Mouse (Mus musculus): ENCODE results near the gene Morc1.

The Morc1 gene

DNA sequence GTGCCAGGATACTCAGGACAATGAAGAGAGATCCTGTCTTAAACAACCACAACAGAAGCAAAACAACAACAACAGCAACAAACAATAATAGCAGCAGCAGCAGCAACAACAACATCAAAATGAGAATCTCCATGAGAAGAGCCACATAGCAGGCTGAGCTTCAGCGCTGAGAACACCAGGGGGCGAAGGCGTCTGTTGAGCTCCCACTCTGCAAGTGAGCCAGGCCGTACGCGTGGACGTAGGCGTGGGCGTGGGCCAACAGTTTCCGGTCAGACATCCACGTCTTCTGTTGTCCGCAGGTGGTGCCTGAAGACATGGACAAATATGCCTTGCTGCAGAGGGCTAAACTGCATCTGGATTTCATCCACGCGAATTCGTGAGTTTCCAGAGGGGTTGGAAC lies at the start of gene Morc1:
Morc1 (plus strand) TSS at position 211 of the 400 bp plus-strand sequence.
- DNase-seq = no peak

DNA sequence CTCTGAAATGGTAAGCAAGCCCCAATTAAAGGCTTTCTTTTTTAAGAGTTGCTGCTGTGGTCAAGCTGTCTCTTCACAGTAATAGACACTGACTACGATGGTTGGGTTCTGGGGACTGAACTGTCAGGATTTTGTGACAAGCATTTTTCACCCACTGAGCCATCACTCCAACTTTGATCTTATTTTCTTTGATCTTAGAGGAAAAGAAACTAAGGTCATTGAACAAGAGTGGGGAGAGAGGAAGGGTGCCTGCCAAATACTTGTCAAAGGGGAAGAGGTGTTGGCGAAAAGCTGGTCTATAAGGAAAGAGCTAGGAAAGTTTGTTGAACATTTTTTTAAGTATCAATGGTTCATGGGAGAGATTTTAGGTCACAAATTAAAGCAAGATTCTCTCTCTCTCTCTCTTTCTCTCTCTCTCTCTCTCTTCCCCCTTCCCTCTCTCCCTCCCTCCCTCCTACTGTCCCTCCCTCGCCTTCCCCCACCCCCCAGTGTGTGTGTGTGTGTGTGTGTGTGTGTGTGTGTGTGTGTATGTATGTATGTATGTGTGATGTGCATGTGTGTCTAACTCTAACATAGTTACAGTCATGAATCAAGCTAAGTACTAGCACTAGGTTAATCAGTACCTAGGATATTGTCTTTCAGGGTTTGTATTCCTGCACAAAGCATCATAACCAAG lies 47.3 kb upstream of the Morc1 start:
- no peak for DNase-seq

DNA sequence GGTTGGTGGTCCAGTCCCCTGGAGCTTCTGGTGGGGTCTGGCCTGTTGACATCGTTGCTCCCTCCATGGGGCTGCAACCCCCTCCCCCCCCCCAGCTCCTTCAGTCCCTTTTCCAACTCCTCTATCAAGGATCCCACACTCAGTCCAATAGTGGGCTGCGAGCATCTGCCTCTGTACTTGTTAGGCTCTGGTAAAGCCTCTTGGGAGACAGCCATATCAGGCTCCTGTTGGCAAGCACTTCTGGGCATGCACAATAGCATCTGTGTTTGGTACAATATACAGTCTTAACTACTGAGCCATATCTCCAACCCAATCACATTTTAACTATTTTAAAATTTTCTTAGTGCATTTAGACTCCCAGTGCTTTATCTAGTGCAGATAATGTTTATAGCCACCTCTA lies 44.1 kb upstream of the Morc1 start:
- no peak for DNase-seq

DNA sequence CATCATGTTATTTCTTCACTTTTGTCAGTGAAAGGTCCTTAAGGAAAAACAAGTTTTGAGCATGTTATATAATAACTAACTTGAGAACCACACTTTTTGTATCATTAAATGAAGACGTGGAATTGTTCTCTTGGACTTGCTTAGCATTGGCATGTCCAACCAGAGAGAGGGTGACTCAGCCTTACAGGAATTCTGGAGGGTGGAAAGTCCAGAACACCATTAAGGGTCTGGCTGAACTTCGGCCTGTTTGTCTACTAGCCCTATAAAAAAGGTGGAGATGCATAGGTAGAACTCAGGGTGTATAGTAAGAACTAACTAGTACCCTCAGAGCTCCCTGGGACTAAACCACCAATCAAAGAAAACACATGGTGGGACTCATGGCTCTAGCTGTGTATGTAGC lies 35.8 kb upstream of the Morc1 start:
- no peak for DNase-seq

DNA sequence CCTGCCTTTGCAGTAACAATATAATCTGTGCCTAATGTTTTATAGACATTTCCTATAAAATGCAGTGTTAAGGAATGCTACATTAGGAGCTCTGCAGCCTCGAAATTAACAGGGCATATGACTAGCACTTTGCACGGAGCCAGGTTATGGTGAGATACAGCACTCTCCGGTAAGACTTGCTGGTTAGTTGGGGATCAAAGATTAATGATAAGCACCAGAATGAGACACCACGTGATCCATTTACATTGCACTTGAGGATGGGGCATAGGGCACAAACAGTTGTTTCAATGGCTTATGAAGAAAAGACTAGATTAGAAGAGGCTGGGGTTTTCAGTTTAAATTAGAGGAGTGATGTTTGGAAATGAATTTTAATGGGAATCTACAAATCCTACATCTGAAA lies 28.1 kb upstream of the Morc1 start:
- no peak for DNase-seq

DNA sequence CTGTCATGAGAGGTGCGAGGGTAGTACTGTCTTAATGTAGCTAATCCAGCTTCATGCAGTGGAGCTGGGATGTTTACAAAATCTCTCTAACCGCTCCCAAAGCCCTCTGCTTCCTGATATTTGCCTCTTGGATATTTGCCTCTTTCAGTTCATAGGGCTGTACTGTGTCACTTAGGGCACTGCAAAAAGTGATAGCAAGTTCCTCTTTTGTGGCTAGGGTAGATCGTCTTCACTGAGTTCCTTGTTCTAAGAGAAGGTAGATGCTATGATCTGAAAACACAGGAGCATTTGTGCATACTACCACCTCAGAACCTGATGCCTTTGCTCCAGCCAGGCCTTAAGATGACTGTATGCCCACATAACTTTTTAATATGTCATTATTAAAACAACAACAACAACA lies 27.6 kb upstream of the Morc1 start:
- DNase-seq = no peak

DNA sequence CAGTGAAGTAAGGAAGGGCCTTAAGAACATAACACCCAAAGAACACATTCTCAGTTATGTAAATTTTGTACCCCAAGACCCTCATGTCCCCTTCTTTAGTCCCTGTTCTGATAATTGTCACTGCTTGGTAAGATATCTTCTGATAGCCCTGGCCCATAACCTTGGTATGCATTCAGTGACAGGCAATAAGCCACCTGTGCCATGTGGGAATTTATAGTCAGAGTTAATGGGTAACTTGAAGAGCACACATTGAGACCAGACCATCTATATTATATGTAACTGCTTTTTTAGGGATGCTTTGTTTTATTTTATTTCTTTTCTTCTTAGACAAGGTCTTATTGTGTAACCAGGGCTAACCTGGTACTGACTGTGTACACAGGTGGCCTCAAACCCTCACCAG lies 27.0 kb upstream of the Morc1 start:
- no peak for DNase-seq

DNA sequence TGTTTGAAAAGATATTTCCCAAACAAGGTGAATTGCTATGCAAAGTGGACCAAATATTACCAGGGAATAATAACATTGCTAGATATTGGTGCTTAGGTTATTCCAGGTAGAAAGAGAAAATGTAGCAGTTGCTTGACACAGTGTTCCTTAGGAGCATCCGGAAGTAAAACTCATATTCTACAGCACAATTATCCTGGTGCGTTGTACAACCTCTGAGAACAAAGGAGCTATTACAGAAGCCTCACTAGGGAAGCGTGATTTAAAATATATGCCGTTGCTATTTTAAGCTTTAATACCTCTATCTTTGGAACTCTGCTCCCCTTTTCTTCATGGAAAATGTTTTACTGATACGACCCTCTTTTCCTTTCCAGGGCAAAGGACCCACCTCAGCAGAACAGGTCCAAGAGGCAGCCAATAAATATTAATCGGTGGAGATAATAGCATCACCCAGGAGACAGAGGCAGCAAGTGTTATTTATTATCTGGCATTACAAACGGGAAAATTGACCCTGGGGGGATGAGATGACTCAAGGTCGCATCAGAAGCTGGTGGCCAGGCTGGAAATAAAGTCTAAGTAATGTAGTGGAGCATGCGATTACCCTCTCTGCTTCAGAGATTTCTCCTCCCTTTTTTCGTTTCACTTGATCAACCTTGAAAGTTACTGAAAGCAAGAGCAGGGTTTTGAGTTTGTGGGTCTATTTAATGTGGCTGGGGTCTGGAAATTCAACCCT lies 25.2 kb upstream of the Morc1 start:
- no peak for DNase-seq

DNA sequence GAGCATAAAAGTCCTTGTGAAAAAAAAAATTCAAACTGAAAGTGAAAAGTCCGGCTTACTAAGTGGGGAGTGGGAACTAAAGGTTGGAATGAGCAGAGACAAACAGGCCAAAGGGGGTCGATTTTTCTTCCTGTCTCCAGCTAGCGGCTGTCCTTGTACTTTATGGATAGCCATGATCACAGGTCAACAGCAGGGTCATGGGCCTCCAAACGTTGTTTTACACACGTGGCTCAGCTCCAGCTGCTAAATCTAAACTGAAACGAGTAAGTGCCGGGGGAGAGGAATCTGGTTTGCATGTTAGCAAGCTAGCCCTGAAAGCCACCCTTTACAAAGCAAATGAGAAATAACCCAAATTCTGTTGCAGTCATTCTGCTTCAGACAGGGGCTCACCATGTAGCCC lies 21.5 kb upstream of the Morc1 start:
- DNase-seq = no peak

DNA sequence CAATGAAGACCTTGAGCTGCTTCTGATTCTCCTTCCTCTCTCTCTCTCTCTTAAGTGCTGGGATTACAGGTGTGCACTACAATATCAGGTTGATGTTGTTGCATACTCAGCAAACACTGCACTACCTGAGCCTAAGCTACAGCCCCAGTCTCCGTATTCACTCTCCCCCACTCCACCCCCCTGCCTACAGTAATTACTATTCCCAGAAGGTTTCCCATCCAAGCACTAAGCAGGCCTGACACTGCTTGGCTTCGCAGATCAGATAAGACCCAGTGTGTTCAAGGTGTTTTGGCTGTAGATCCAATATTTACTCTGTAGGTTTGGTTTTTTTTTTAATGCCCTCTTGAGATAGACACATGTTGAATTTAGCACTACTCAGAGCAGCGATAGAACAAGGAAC lies 20.9 kb upstream of the Morc1 start:
- no peak for DNase-seq

DNA sequence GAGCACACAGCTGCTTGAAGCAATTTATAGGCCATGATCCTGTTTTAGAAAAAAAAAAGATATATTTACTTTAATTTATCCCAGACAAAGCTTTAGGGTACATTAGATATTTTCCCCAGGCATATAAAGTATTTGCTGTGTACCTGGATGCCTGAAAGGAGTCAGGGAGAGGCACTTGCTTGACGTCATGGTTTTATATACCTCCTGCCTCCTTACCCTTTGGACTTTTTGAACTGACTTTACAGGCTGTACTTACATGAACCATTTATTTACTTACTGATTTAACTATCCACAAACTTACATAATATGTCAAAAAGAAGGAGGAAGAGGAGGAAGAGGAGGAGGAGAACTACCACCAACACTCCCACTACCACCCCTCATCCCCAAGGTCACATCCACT lies 18.8 kb upstream of the Morc1 start, which contains the start of gene Gm5485:
Gm5485 (minus strand) TSS at position 171 of the 400 bp plus-strand sequence.
- no peak for DNase-seq

DNA sequence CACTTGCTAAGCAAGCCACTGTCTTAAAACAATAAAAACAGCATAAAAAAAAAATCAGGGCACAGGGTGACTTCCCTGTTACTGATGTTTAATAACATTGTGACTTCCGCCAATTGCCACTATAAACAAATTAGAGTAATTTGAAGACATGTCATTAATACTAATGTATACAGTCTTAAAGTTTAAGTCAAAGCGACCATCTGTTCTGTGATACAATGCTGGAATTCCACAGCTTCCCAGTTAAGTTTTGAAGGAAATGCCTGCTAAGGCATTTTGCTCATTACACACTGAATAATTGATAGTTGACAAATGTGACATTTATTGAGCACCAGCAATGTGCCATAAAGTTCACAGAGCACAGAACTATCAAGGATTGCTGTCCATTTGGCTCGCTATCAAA lies 12.5 kb upstream of the Morc1 start:
- no peak for DNase-seq

DNA sequence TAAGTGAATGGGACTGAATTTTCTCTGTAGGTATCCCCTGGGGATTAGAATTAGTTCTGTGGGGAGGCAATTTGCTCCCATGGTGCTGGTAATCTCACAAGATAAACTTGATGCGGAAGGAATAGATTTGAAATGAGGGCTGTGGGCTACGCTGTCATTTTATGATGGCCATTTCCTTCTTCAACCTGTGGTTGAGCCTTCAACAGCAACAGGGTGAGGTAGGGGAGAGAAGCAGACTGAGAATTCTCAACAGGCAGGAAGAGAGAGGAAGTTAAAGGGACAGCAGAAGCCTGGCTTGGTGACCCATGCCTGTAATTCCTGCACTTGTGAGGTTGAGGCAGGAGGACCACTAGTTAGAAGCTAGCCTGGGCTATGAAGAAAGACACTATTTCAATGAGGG lies 12.0 kb upstream of the Morc1 start:
- DNase-seq = no peak

DNA sequence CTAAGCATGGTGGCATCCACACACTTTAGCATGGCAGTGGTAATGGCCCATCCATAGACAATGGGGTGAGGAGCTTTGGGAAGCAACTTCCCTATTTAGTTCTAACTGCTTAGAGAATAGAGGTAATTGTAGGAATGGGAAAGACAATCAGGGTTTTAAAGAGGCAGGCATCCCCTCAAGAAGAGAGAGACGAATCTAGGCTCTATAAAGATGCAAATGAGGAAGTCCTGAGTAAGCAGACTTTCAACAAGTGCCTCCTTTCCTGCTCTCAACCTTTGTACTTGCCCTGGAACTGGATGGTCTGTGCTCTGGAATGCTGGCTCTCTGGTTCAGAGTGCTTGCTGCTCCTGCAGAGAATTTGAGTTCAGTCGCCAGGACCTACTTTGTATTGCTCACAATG lies 8.5 kb upstream of the Morc1 start:
- no peak for DNase-seq

DNA sequence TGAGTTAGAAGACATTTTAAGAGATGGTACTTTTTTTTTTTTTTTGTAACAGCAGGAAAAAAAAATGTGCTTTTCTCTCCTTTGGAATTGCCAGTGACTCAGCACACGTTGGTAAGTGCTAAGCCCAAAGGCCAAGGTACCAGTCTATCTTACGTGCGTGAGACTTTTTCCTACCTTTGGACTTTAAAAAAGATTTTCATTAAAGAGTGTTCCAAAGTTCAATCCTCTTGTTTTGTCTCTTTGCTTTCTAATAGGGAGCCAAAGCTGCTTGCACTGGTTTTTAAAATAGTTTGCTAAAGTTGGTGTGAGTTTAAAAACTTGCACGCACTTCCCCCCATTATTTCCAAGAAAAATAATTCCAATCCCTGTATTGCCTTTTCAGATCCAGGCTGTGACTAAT lies 7.0 kb upstream of the Morc1 start:
- DNase-seq = no peak

DNA sequence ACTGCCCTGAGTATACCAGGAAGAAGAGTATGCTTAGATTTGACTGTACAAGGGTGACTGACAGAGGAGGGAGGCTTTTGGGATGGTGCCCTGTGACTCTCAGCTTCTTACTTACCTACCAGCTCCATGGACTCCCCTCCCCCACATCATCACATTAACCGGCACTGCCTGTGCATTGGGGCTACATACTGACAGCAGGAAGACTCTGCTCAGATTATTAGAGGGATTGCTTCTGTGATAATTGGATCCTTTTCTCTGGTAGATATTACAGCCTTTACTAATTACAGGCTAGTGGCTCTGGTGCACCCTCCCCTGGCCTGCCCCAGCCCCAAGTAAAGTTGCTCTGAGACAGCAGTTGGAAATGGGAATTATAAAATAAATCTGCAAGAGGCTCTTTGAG lies 1.6 kb upstream of the Morc1 start:
- no peak for DNase-seq

DNA sequence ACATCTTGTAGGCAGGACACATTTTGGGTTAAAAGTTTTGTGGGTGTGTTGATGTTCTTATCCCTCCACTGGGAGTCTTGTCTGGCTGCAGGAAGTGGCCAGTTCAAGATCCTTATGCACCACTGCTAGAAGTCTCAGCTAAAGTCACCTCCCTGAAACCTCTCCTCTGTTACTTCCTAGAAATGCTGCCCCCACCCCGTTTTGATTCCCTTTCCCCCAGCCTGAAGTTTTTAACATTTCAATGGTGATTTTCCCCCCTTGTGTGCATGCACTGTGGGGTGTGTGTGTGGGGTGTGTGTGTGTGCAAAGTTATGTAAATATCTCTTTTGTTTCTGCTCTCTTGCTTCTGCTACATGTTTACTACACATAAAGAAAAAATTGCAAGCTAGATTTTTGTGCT lies 4.4 kb downstream of the Morc1 start:
- DNase-seq = no peak

DNA sequence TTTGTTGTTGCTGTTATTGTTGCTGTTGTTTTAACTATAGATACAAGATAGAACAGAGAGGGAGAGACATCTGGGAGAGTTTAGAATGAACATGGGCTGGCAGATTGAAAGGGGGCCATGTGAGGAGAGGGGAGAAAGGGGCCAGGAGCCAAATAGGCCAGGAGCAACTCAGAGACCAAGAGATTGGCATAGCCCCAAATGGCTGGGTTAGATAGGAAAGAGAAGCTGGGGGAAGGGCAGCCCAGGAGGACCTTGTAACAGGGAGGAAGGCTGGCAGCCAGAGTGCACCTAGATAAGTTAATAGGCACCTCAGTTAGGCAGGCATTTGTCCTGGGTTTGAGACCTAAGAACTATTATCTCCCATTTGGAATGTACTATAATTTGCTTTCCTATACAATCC lies 6.4 kb downstream of the Morc1 start:
- no peak for DNase-seq

DNA sequence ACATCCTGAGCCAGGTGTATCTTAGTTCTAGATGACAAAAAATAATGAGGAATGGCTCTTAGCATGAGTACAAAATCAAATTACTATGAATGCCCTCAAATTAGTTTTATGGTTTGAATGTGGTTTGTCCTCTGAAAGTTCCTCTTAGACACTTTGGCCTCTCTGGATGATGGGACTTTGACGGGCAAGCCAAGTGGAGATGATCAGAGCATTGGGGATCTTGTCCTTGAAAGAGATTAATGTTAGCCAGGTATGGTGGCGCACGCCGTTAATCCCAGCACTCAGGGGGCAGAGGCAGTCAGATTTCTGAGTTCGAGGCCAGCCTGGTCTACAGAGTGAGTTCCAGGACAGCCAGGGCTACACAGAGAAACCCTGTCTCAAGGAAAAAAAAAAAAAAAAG lies 13.6 kb downstream of the Morc1 start:
- no peak for DNase-seq

DNA sequence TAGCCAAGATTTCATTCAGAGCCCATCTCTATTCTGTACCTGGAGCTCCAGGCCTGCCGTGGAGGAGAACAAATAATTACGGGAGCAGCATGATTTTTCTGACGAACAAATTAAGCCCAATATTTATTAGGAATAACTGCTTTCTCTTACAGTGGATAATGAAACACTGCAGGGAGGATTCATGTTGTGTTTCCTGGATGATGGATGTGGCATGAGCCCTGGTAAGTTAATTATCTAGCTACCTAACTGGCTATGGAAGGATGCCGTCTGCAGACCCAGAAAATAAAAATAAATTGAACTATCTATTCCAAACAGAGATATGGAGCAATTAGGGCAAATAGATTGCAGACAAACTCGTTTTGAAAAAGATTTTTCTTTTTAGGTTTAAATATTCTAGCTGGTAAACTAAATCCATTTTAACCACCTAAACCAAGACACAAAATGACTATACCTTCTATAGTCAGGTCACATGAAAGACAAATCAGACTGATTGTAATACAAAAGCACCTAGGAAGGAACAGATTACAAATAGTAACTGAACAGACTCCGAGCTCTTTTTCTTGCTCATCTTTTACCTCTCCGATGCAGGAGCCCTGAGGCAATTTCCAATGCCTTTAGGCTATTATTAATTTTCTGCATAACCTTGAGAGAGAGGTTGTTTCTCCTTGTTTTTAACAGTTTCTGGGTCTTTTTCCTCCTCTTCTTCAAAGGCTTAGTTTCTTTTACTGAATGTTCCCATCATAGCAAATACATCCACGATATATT lies 15.3 kb downstream of the Morc1 start:
- no peak for DNase-seq

DNA sequence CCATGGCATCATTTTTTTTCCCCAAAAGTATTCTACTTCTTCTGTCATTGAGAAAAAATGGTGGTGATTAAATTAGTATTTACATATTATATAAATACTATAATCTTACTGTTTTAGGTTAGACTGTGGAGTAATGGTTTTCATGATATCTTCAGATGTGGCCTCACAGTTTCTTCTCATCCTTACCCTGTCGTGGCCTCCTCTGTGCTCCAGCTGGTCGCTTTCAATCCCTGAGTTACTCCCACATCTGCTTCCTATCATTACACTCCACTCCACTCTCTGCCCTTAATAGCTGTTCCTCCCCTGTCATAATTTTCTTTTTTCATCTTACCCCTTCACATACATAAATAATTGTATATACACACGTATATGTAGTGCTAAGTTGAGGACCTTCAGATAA lies 22.2 kb downstream of the Morc1 start:
- DNase-seq = no peak

DNA sequence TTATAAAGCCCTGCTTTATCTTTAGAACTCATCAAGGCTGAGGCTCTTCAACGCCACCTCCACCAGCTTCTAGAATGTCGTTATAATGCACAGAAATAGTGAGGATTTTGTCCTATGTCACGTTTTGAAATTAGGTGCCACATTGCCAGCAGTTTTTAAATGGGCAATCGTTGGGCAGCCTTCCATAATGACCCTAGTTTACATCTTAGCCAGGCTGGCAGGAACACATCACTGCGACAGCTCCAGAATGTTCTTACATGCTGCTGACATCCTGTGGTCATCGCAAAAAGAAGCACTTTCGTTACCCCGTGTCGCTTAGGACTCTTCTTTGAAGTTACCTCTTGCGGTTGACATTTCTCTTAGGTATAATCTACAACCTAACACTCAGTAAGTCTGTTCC lies 42.4 kb downstream of the Morc1 start:
- no peak for DNase-seq

DNA sequence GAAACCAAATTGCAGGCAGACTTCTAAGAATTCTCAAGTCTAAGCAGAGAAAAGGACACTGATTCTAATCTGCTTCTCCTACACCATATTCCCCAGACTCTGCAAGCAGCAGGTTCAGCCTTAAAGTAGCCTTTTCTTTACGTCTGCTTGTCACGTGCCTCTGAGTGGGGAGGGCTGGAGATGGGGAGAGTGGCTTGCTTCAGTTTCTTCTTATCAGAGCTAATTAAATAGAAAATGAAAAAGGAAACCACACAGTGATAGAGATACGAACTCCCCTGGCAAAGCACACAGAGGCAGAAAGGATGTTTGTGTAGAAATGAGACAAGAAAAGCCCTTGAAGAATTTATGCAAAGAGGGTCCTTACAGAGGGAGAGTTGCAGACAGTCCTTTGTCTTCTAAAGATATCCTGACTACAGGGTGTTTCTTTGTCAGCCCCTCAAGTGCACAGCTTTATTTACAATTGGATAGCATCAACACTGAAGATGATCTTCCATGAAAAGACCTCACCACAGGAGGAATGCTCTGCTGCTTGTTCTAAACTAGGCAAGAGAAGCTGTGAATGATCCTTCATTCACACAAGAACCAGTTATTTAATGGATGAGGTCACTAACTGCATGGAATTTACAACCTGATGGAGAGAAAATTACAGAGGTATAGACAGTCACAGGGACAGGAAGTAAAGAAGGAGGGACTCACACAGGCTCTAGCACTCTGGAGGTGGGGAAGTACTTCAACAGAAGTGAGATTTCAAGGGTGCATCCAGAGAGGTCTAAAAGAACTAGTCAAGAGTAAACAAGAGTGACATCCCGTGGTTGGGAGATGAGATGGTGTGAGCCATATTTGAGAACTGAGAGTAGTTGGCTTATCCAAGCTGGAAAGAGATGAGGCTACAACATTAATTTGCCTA lies 44.1 kb downstream of the Morc1 start:
- DNase-seq = no peak
